Mouse (Mus musculus) liver, embryonic 15.5 days (tissue): ENCODE measurements around the gene Slc11a1. TPM values are rescaled to one million over a fixed set of nuclear protein-coding genes. Genes with fewer than 3 reads are reported as not detected.

Source experiments
- ATAC-seq: fragments of 200-750 bp; cut with Nextera tagmentation; 2 replicates; pipeline ENCODE4 v1.8.0; 2017; ENCODE audit warnings: moderate number of reproducible peaks, mild to moderate bottlenecking, moderate library complexity; ENCODE audit not compliant: insufficient read depth
- H3K27ac ChIP-seq: fragments of 300-500 bp; sonication (generic); replicated peaks from 2 replicates; pipeline ENCODE4 v1.5.1; 2015; ENCODE audit warnings: mild to moderate bottlenecking, inconsistent platforms
- H3K27me3 ChIP-seq: fragments of 300-500 bp; sonication (generic); 2 replicates; pipeline ENCODE4 v1.6.1; 2015; ENCODE audit warnings: mild to moderate bottlenecking, inconsistent platforms
- H3K36me3 ChIP-seq: fragments of 300-500 bp; sonication (generic); replicated peaks from 2 replicates; pipeline ENCODE4 v1.6.1; 2015; ENCODE audit warnings: moderate library complexity, mild to moderate bottlenecking, inconsistent platforms
- H3K4me1 ChIP-seq: fragments of 300-500 bp; sonication (generic); replicated peaks from 2 replicates; pipeline ENCODE4 v1.6.1; 2015; ENCODE audit warnings: inconsistent platforms
- H3K4me2 ChIP-seq: fragments of 300-500 bp; sonication (generic); 2 replicates; pipeline ENCODE4 v1.6.1; 2015; ENCODE audit warnings: moderate library complexity, mild to moderate bottlenecking, inconsistent platforms
- H3K4me3 ChIP-seq: fragments of 300-500 bp; sonication (generic); replicated peaks from 2 replicates; pipeline ENCODE4 v1.5.1; 2015; ENCODE audit warnings: mild to moderate bottlenecking, inconsistent platforms
- H3K9ac ChIP-seq: fragments of 300-500 bp; sonication (generic); 2 replicates; pipeline ENCODE4 v1.6.1; 2015; ENCODE audit warnings: moderate library complexity, mild to moderate bottlenecking, inconsistent platforms
- H3K9me3 ChIP-seq: fragments of 300-500 bp; sonication (generic); replicated peaks from 2 replicates; pipeline ENCODE4 v1.6.1; 2016; ENCODE audit warnings: inconsistent platforms
- WGBS: fragments of 180-500 bp; shearing (Covaris S2); methylation state at CpG from one replicate; pipeline ENCODE4 v1.1.7; 2015; ENCODE audit warnings: mixed read lengths; ENCODE audit not compliant: insufficient replicate concordance; 5-methylcytosine and 5-hydroxymethylcytosine counted together
- microRNA counts: library from miRNA; unstranded; fragments of <30 nt; microRNA quantifications from one replicate; lab custom pipeline; 2016
- microRNA-seq: library from miRNA; unstranded; fragments of <30 nt; microRNA quantifications from one replicate; pipeline ENCODE4, GENCODE M21; 2016
- polyA plus RNA-seq: library from polyadenylated mRNA; unstranded; fragments of >200 nt; fragmentation: Nextera tagmentation; extraction: Ambion mirVana; gene quantifications from 2 replicates; pipeline ENCODE4 v1.2.1, GENCODE M21; 2015

Slc11a1 gene
- polyA plus RNA-seq, 1 experiment from 2014 or later = 14.0 TPM

DNA sequence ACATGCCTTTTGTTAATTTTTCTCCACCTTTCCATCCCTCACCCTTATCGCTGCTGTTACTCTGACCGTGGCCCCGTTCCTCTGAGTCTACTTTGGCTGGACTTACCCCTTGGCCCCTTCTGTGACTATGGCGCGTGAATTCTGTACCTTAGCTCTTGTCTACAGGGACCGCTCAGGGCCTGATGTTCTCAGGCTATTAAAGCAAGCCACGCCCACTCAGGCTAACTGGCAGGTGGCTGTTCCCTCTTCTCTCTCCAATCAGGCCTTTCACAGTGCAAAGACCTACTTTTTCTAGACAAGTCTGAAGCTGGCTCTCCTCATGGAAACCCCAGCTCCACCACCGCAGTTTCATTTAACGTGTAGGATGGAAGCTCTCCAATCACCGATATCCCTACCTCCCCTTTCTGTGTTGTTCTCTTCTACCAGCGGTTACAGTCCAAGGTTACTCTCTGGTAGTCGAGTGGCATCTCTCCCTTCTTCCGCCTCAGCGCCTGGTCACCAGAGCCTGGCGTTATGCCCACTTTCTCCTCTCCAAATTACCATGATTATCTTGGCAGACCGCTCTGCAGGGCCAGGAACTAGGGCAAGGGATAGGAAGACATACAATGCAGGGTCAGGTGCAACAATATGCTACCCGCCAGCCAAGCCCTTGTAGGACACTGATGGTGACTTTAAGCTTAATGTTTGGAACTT is 43.9 kb downstream of the Slc11a1 start:
- no peaks in the 10 kb centered on the region for H3K36me3 ChIP-seq
- no peak for ATAC-seq
- 70% methylated on average over 17 of the region's 17 CpGs for WGBS

GRCm38 (mm10) chr1:74419440-74419794 is 44.4 kb downstream of the Slc11a1 start:
- Histone ChIP-seq H3K9ac (no peak overlapping the region), H3K9me3 (peaks cover 11% of the 10 kb centered on the region; the same call in 1 of the 2 replicates), H3K27me3 (no peaks in the 10 kb centered on the region), H3K4me2 (no peak overlapping the region), H3K36me3 (no peaks in the 10 kb centered on the region), H3K27ac (no peak overlapping the region), H3K4me3 (no peak overlapping the region), H3K4me1 (peaks cover 8% of the 10 kb centered on the region)
- ATAC-seq = no peak
- WGBS = 61% methylated on average over 9 of the region's 9 CpGs

More for the DNA sequence above, 43.9 kb downstream of the Slc11a1 start:
- H3K9me3 ChIP-seq = peaks cover 11% of the 10 kb centered on the region; the same call in 1 of the 2 replicates
- no peak overlapping the region for H3K27ac ChIP-seq
- H3K4me2 ChIP-seq = no peak overlapping the region
- H3K4me3 ChIP-seq = no peak overlapping the region
- H3K4me1 ChIP-seq = peaks cover 13% of the 10 kb centered on the region
- H3K27me3 ChIP-seq = no peaks in the 10 kb centered on the region
- H3K9ac ChIP-seq = no peak overlapping the region

DNA sequence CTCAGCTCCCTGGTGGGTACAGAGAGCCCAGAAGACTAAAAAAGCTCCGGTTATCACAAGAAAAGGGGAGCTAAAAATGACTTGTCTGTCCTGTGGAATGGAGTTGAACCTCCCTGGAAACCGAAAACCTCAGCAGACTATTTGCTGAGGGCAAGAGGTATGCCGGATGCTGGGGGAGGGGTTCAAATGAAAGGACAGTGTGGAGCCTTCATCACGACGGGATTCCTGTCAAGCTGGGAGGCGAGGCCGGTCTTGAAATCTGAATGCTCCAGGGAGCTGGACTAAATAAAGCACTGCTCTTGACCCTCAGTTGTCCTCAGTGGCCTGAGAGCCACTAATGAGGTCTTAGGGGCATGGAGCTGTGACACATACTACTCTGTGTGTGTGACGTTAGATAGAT is 48.2 kb downstream of the Slc11a1 start:
- Histone ChIP-seq H3K9me3 (no peaks in the 10 kb centered on the region), H3K36me3 (no peaks in the 10 kb centered on the region), H3K9ac (no peak overlapping the region), H3K4me3 (no peak overlapping the region), H3K4me2 (no peak overlapping the region), H3K4me1 (no peaks in the 10 kb centered on the region), H3K27me3 (peaks cover 4% of the 10 kb centered on the region; the same call in 1 of the 2 replicates), H3K27ac (no peak overlapping the region)
- 45% methylated on average over 8 of the region's 8 CpGs for WGBS
- no peak for ATAC-seq

DNA sequence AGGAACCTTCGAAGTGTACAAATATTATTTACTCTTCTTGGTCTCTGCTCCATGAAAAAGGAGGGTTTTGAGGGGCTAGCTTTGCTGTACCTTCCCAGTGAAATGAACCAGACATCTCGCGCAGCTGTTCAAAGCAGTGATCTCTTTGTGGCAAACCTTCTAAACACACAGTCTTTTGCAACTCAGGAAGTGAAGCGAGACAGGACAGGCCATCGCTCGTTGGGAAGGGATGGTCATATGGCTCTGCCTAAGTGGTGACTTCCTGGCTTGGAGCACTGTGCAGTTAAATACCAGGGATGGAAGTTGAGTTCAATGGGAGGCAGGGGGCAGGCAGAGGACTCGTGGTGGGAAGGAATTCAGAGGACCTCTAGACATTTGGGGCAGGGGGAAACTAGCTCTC is 50.9 kb downstream of the Slc11a1 start:
- peaks cover 4% of the 10 kb centered on the region; the same call in 1 of the 2 replicates for H3K27me3 ChIP-seq
- no peak overlapping the region for H3K4me3 ChIP-seq
- no peak for ATAC-seq
- 25% methylated on average over 7 of the region's 7 CpGs for WGBS
- no peak overlapping the region for H3K9ac ChIP-seq
- no peak overlapping the region for H3K4me2 ChIP-seq
- H3K36me3 ChIP-seq = no peaks in the 10 kb centered on the region
- no peak overlapping the region for H3K27ac ChIP-seq
- 0 out of 2 replicates have a peak, but pooled peaks cover 5% of the 10 kb centered on the region for H3K4me1 ChIP-seq
- H3K9me3 ChIP-seq = no peaks in the 10 kb centered on the region

- Histone ChIP-seq H3K27me3 (no peaks in the 10 kb centered on the region), H3K4me3 (no peak overlapping the region), H3K36me3 (peaks cover 23% of the 10 kb centered on the region), H3K9me3 (no peaks in the 10 kb centered on the region), H3K4me2 (no peak overlapping the region), H3K4me1 (peaks cover 45% of the 10 kb centered on the region), H3K9ac (no peak overlapping the region), H3K27ac (peak overlapping the region; percentile 56)
- 65% methylated on average over 6 of the region's 6 CpGs for WGBS
- peak; percentile 68 for ATAC-seq
Observed at GRCm38 (mm10) chr1:74433220-74433619, 58.2 kb downstream of the Slc11a1 start.

DNA sequence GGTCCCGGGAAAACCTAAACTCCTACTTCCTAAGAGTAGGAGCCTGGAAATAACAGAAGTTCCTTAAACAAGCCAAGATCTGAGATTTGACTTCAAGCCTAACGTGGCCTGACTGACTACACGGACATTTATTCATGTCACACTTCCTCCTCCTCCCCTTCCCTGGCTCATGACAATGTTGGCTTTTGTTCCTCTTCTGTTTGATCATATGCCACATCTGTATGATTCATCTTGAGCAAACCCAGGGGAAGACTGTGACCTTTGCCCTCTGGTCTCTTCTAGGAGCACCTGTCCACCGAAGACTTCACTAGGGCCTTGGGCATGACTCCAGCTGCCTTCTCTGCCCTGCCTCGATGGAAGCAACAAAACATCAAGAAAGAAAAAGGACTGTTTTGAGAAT is 59.6 kb downstream of the Slc11a1 start:
- no peak for ATAC-seq
- Histone ChIP-seq H3K9me3 (no peaks in the 10 kb centered on the region), H3K4me3 (no peak overlapping the region), H3K27me3 (no peaks in the 10 kb centered on the region), H3K36me3 (peaks cover 36% of the 10 kb centered on the region), H3K27ac (peak overlapping the region; percentile 56; the same call in 1 of the 2 replicates), H3K9ac (no peak overlapping the region), H3K4me1 (peaks cover 44% of the 10 kb centered on the region), H3K4me2 (no peak overlapping the region)
- WGBS = 66% methylated on average over 5 of the region's 5 CpGs

DNA sequence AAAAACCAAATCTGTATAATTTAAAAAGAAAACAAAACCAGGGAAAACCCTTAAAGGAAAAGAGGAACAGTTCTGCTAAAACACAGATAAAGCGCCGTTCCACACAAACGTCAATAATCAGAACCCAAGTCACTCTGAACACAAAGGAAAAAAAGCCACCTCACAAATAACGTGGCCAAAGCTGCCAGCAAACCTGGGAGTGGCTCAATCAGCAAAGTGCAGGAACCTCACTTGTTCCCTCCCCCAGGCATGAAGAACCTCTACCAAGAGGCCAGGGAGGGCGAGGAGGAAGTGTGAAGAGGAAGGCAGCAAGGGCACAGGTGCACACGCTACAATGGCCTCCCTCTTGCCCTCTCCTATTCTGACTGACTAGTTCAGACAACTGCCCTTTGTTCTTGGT is 60.6 kb downstream of the Slc11a1 start:
- Histone ChIP-seq H3K9me3 (no peaks in the 10 kb centered on the region), H3K9ac (no peak overlapping the region), H3K4me1 (peaks cover 40% of the 10 kb centered on the region), H3K27me3 (no peaks in the 10 kb centered on the region), H3K4me3 (no peak overlapping the region), H3K4me2 (peak overlapping the region; percentile 18; the same call in 1 of the 2 replicates), H3K36me3 (peaks cover 45% of the 10 kb centered on the region), H3K27ac (peak overlapping the region; percentile 51)
- 26% methylated on average over 6 of the region's 6 CpGs for WGBS
- ATAC-seq = peak; percentile 64

MicroRNAs encoded within 50 kb of the gene (microRNA counts, 519-probe panel; counts per million panel counts)
- microRNA mmu-miR-26b (lab: Ali Mortazavi, UCI) = 3,763 counts per million, percentile 76 among the panel's probes with 10 or more counts

Small RNA genes within 50 kb of the gene (microRNA-seq; reads per million reads assigned to microRNA genes)
- 59,864 reads per million, percentile 100 among the genes with 10 or more reads in this experiment for gene Mir26b

Other genes starting within 250 kb of the Slc11a1 start
- gene Rufy4, start 249.7 kb upstream of the Slc11a1 start, polyA plus RNA-seq = not detected in 2 replicates
- gene Cxcr2, start 221.2 kb upstream of the Slc11a1 start, polyA plus RNA-seq = 1.6 and 2.2 TPM in 2 replicates
- not detected in 2 replicates for gene Cxcr1, start 180.6 kb upstream of the Slc11a1 start, polyA plus RNA-seq
- gene Arpc2, start 139.1 kb upstream of the Slc11a1 start, polyA plus RNA-seq = 176 and 191 TPM in 2 replicates
- gene Gpbar1, start 96.6 kb upstream of the Slc11a1 start, polyA plus RNA-seq = 0.29 and 0.68 TPM in 2 replicates
- gene Aamp, start 90.5 kb upstream of the Slc11a1 start, polyA plus RNA-seq = 93.1 and 113 TPM in 2 replicates
- gene Pnkd, start 90.3 kb upstream of the Slc11a1 start, polyA plus RNA-seq = 32.0 and 34.7 TPM in 2 replicates
- gene Tmbim1, start 69.6 kb upstream of the Slc11a1 start, polyA plus RNA-seq = 15.4 and 18.7 TPM in 2 replicates
- 0.06 TPM in 1 of 2 replicates, not detected in the other for gene Catip, start 13.1 kb upstream of the Slc11a1 start, polyA plus RNA-seq
- gene Ctdsp1, start 16.3 kb downstream of the Slc11a1 start, polyA plus RNA-seq = 44.8 and 48.4 TPM in 2 replicates
- gene Vil1, start 34.2 kb downstream of the Slc11a1 start, polyA plus RNA-seq = 0.76 and 0.99 TPM in 2 replicates
- 30.3 and 31.4 TPM in 2 replicates for gene Cnot9, start 130.9 kb downstream of the Slc11a1 start, polyA plus RNA-seq
- gene Plcd4, start 167.7 kb downstream of the Slc11a1 start, polyA plus RNA-seq = 0.17 and 0.26 TPM in 2 replicates
- 11.7 and 12.0 TPM in 2 replicates for gene Usp37, start 169.1 kb downstream of the Slc11a1 start, polyA plus RNA-seq
- 1.9 and 2.0 TPM in 2 replicates for gene Zfp142, start 213.1 kb downstream of the Slc11a1 start, polyA plus RNA-seq
- 9.0 and 9.4 TPM in 2 replicates for gene Bcs1l, start 213.1 kb downstream of the Slc11a1 start, polyA plus RNA-seq
- 12.1 and 12.2 TPM in 2 replicates for gene Rnf25, start 226.2 kb downstream of the Slc11a1 start, polyA plus RNA-seq
- 0.21 and 0.24 TPM in 2 replicates for gene Stk36, start 226.2 kb downstream of the Slc11a1 start, polyA plus RNA-seq